Mouse (Mus musculus) ES-E14 (cell line): ENCODE results near the gene Cbarp.

ENCODE experiments used
- HCFC1 ChIP-seq: IDR thresholded peaks from 2 replicates; pipeline ENCODE4 v1.6.1; 2012; ENCODE audit warnings: low read length, inconsistent platforms, borderline replicate concordance; ENCODE audit not compliant: insufficient read depth
- MAFK ChIP-seq: IDR thresholded peaks from 2 replicates; pipeline ENCODE4 v1.6.1; 2014; ENCODE audit warnings: mild to moderate bottlenecking, low read depth, low read length, inconsistent platforms; ENCODE audit not compliant: insufficient read depth

DNA sequence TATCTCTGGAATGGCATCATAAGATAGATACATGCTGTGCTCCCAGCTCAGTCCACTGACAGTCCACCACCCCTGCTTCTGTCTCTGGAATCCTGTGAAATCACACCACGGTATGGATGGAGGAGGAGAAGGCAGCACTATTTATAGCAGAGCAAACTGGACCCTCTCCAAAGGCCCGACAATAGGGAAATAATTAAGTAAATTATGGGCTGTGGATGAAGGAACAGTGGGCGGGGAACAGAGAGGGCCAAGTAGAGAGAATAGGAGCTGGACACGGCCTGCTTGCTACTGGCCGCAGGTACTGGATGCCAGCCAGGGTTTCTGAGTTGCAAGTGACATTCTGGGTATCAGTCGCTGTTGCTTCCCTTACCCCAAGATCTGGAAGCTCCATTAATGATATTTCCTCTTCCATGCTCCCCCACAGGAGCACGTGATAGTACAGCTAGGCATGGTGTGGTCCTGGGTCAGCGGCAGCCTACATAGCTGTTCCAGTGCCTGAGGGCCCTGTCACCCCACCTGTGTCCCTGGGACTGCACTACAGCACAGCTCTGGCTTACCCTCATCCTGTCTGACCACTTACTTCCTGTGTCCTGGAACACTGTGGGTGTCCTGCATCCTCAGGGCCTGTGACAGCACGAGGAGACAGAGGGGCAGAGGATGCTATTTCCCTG, 55.7 kb downstream of the Cbarp start:
- TF ChIP-seq HCFC1 (no peak), MAFK (no peak)
